Mouse (Mus musculus) urinary bladder, postnatal 36 days (tissue): ENCODE measurements around the gene Gm9887.
"Not testable (repeated sequence)": the region's sequence is repeated elsewhere in the genome, so short reads cannot be mapped to it uniquely, and the experiment has no call there.

ENCODE experiments used
- DNase-seq, 2 experiments: peaks; one replicate each; pipeline ENCODE4 v3.0.0; 2022; ENCODE audit warnings: low spot score in 2 of 2, mixed read lengths in 1 of 2

Gene Gm9887

DNA sequence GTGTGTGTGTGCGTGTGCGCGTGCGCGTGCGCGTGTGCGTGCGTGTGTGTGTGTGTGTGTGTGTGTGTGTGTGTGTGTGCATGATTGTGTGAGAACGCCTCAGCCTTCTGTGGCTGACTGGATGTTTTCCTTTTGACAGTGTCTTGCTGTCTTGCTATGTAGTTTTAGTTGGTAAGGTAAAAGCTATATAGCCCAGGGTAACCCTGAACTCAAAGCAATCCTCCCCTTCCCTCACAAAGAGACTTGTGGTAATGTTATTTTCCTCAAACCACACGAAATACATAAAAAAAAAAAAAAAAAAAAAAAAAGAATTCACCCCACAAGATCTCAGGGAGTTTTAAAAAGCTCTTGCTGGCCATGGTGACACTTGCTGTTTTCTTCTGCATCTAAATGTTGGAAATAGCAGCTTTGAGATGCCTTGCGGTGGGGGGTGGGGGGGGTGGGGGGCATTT lies 14.0 kb upstream of the Gm9887 start:
- not testable (repeated sequence) for DNase-seq

DNA sequence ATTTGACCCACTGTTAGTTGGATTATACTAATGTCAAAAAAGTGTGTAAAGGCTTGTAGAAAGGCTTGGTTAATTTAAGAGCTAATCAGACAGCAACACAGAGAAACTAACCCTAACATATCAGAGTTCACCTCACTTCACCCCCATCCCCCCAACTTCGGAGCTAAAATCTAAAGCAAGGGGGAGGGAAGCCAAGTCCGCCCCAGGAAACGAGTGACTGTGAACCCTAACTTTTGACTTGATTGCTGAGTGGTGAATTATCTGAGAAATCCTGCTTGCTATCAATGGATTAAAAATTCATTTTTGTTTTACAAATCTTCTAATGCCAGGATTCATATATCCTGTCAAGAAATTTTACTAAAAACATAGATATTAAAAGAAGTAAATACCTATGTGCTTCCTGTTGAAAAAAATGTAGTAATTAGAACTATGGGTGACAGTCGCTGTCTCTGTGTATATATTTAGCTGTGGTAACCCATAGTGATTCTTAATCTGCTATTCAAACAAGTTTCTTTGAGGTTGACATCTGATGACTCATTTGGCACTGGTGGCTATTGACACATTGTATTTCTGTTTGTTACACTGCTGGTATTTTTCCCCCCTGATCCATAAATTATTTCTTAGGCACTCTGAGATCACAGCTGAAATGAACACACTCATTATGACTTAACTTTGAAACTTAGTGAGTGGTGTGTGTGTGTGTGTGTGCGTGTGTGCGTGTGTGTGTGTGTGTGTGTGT lies 13.5 kb upstream of the Gm9887 start:
- DNase-seq = no peak

DNA sequence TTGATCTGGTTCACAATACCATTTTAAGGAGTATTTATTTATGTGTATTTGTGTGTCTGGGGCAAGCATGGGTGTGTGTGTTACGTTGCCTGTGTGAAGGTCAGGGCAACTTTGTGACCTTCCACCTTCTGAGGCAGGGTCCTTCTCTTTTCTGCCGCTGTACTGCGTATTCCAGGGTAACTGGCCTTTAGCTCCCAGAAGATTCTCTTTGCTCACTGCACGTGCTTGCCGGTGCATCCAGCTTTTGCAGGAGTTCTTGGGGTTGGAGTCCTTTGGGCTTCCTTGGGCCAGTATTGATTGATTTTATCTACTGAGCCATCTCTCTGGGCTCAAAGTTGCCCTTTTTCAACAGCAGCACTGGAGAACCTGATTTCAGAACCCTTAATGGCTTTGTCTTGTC lies 12.3 kb upstream of the Gm9887 start:
- no peak for DNase-seq

DNA sequence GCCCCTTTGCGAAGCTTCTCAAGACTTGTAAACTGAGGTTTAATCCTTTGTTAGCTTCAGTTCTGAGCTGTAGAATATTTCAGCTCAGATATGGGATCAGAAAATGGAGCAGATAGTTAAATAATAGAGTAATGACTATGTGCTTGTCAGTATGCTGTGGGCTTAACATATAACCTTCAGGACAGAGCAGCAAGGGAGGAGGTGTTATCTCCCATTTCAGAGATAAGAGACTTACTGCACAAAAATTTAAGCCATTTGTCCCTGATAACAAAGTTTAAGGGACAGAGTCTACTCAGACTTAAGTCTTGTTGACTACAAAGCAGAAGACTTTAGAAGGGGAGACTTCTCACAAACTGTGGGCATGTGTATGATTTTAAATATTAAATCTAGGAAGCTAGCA lies 10.6 kb upstream of the Gm9887 start:
- no peak for DNase-seq

DNA sequence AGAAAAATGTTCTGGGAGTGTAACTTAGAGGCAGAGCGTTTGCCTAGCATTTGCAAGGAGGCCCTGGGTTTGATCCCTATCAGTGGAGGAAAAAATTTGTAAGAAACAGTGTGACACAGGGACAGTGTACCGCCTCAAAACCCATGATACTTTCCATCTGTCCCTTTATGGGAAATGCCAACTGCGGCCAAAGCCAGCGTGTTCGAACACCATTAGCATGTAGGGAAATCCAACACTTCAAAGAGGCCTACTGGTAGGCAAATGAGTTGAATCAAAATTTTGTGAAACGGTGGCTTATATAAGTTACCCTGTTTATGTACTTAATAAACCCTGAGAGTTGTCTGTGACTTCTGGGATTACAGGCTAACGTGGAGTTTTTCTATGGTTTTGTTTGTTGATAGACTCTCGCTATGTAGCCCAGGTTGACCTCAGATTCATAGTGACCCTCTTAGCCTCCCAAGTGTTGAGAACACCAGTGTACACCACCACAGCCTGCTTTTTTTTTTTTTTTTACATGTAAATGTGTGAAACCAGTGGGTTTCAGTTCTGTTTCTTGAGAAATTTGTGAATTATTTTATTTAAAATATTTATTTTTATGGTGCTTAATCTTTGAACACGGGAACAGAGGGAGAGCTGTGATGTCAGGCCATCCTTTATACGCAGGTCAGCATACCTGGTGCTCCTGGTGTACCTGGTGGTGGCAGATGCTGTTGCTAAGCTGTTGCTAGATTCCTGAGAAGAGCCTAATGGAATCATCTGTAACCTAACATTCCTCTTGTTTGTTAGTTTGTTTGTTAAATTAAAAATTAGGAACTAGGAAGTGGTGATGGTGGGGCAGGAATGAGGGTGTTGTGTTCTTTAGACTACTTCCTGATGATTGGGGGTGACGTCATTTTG lies 6.5 kb upstream of the Gm9887 start:
- no peak for DNase-seq

DNA sequence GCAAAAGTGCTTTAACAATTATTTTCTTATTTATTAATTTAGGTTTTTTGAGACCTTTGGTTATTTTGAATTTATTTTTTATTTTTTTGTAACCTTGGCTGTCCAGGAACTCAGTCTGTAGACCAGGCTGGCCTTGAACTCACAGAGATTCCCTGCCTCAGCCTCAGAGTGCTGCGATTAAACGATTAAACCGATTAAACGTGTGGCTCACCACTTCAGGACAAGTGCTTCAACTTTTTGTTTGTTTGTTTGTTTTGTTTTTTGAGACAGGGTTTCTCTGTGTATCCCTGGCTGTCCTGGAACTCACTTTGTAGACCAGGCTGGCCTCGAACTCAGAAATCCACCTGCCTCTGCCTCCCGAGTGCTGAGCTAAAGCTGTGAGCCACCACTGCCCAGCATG lies 5.4 kb upstream of the Gm9887 start:
- not testable (repeated sequence) for DNase-seq

DNA sequence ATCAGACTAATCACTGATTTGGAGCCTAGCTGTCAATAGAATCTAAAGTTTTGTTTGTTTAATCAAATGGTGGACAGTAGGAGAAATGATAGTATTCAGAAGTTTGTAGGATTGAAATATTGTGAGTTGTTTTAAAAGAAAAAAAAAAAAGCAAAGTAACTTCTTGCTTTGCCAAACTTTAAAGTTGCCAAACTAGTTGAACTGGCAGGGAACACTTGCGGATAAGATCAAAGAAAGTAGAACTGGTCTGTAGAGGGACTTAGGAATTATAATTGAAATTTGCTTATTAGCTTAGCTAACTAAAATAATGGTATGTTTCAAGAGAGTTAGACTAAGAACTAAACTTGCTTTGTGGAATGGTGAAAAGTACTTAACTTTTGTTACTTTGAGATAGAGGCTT lies 4.9 kb upstream of the Gm9887 start:
- no peak for DNase-seq

DNA sequence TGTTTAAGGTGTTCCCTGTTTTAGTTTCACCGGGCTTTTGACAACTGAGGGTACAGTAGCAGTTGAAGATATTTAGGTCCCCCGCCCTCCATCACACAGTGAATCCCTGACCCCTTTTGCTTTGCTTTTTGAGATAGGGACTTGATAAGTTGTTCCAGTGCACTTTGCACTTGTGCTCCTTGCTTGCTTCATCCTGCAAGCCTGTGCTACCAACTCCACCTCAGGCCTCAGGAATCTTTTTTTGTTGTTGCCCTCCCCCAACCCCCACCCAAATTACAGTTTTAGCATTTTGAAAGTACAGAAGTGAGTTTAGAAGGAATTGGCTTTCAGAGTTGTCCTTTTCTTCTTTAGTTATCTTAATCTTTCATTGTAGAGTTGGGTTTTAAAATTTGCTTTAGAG lies 3.9 kb upstream of the Gm9887 start:
- DNase-seq = no peak

DNA sequence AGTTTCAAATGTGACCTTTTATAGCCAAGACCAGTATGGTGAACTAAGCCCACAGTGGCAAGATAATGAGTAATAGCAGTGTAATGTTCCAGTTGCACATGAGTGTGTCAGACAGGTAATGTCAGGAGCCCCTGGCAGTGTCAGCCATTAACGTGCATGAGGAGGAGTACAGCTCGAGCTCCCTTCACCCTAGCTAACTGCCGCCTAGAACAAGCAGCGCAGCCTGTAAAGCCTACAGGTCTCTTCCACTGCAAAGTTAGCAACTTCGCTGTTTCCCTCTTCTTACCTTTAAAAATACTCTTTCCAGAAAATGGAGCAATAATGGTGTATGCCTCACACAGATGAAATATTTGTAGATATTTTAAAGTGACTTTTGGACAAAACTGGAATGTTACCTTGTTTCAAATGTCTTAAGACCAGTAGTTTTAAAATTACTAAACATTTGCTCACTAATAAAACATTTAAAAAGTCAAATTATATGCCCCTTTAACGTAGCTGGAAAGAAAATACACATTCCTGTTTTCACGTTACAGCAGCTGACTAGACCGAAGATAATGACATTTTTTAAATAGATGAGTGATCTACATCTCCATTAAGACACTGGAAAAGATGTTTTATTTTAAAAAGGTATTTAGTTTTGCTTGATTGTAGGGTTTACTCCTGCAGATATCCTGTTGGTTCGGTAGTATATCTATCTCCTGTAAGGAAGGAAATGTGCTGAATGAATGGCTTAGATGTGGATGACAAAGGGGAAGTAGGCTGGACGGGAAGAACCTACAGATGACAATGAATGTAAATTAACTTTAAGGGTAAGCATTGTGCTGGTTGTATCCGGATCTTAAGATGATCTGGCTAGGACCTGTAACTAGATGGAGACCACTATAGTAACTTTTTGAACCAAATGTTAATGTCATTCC lies 1.9 kb upstream of the Gm9887 start:
- DNase-seq = peak in 1 of 2 experiments; percentile 15

DNA sequence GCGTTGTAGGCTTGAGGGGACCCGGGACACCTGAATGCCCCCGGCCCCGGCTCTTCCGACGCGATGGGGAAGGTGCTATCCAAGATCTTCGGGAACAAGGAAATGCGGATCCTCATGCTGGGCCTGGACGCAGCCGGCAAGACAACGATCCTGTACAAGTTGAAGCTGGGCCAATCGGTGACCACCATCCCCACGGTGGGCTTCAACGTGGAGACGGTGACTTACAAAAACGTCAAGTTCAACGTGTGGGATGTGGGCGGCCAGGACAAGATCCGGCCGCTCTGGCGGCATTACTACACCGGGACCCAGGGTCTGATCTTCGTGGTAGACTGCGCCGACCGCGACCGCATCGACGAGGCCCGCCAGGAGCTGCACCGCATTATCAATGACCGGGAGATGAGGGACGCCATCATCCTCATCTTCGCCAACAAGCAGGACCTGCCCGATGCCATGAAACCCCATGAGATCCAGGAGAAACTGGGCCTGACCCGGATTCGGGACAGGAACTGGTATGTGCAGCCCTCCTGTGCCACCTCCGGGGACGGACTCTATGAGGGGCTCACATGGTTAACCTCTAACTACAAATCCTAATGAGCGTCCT lies 573 bp upstream of the Gm9887 start:
- peak; percentile 8 to 9 for DNase-seq

DNA sequence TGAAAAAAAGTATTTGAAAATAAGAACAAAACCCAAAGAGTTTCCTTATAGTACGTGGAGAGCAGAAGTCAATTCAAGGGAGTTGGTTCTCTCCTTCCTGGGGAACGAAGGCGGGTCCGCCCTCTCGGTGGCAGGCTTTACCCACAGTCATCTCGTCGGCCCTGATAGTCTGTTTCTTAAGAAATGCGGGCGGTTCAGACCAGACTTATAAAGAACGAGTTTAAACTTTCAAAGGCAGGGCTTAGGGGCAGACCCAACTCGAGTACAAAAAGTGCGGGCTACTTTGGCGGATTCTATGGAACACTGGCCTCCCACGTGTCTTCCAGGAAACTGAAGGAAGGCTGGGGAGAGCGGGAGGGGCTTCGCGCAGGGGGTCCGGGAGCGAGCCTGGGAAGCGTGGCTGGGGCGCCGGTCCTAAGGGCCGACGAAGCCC lies 821 bp downstream of the Gm9887 start:
- no peak for DNase-seq

DNA sequence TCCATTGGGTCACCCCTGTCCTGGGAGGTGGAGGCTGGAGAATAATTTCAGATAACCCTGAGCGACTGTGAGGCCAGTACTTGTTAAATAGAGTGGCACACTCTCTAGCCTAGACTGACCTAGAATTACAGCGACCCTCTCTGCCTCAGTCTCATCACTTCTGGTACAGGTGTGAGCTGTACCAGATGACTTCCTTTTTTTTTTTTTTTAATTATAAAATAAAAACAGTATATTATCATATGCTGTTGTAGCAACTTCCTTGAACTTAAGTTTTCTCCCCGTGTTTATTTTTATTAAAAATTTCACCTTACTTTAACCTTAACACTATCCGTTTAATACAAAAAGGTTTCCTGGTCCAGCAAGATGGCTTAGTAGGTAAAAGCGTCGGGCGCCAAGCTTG lies 1.3 kb downstream of the Gm9887 start:
- DNase-seq = no peak

DNA sequence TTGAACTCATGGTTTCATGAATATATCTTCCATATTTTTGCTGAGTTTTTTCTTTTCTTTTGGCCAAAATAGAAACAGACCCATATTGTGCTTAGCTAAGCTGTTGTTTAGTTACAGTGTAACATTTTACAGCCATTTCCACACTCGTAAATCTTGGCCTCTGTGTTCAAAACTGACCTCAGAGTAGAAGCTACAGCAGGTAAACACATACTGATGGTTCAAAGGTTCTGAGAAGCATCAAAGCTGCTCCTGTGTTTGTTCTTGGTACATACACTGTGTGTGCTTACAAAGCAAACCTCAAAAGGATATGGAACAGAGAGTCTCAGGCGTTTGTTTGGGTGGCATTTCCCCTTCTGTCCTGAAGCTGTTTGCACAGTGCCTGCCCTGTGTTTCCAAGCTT lies 4.7 kb downstream of the Gm9887 start:
- no peak for DNase-seq

DNA sequence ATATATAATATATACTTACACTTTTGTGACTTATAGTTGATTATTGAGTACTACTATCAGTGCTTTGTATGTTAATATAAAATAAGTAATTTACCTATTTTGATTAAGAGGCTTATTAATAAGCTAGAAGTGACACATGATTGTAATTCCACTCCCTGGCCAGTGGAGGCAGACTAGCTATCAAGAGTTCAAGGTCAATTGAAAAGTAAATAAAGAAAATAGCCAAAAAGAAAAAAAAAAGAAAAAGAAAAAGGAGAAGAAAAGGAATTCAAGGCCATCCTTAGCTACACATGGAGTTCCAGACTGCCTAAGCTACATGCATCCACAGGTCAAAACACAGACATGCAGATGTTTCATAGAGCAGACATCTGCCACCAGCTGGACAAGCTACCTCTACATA lies 5.8 kb downstream of the Gm9887 start:
- DNase-seq = no peak

DNA sequence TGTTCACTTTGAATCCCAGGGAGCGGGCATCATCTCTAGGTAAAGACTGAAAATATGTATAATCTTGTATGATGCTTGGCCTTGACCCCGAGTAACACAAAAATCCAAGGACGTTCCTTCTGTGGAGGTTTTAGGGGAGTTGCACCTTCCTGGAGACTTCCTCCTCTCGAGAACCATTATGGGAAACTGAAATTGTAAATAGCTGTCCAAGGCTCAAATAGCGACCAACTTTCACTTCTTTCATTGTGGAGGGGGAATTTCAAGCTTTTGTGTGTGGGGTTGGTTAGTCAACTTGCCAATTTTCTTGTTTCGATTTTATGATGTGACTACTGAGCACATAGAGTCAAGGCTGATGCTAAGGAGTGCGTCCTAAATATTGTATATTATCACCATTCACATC lies 6.5 kb downstream of the Gm9887 start:
- DNase-seq = no peak

DNA sequence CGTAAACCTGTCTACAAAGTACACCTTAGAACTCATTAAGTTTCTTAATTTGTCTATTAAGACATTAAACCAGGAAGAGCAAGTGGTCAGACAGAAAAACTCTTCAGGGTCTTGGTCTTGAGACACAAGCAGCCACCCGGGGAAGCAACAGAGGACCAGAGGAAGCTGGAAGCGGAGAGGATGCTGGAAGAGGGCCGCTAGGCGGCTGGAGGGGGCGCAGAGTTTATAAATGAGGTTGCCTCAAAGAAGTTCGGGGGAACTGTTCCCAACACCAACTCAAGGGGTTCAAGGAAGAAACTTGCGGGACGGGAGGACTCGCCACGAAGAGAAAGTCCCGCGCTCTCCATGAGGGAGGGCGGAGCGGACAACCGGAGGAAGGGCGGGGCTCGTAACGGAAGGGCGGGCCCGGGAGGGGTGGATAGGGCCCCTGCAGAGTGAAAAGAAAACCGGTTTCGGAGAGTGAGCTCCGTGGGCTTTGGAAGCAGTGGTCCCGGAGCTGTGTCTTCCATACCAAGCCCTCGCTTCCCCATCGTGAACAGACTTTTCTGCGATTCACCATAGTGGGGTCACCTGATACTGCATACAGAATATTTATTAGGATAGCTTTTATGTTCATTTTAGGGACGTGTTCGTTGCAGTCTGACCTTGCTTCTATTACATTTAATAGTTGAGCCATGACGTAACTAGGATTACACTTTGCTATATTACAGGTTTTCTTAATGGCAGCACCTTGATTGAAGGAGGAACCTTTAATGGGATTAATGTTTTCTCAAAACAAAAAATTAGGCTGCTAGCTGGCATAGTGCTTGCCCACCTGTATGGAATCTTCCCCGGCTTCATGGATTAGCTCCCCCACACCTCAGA lies 8.1 kb downstream of the Gm9887 start:
- peak; percentile 74 to 84 for DNase-seq

DNA sequence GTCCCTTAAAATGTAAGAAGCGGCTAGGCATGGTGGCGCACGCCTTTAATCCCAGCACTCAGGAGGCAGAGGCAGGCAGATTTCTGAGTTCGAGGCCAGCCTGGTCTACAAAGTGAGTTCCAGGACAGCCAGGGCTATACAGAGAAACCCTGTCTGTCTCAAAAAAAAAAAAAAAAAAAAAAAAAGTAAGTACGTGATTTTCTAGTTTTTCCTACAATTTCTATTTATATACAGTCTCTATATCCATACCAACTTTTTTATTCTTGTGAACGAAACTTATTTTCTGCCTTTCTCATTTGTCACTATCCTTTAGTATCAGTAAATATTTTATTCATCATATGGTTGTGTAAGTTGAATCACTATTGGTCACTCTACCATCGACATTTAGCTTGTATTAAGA lies 9.1 kb downstream of the Gm9887 start:
- DNase-seq = not testable (repeated sequence)

DNA sequence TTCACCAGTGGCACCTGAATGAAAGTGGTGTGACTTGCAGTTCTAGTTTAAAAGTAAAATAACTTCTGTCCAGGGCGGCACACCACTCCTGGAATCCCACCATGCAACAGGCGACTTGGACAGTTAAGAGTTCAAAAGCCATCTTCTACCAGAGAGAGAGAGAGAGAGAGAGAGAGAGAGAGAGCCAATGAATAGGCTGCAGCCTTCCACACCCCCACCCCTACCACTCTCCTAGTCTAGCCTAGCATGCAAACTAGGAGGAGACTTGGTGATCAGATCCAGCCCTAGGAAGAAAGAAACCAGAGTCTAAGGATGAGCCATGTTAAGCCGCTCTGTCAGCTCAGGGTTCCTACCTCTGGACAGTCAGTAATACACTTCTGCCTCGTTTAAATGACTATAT lies 9.9 kb downstream of the Gm9887 start:
- no peak for DNase-seq

DNA sequence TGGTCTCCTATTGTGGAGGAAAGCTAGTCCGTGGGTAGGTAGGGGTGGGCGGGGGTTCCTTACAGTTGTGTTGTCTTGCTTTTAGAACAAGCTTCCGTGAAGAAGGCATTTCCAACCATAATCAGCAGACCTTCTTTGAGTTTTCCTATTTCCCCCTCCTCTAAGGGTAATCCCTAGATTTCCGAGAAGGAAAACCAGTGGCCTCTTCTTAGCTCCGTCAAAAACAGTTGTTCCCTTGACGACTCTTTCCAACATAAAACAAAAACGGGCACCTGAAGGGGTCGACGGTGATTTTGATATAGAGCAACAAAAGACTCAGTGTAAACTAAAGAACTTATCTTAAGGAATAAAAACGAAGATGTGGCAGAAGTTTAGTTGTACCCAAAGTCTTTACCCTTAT lies 10.3 kb downstream of the Gm9887 start:
- no peak for DNase-seq
